Mouse (Mus musculus) adrenal gland, postnatal 14 days (tissue): ENCODE results near the gene Cep41. TPM values are rescaled to one million over a fixed set of nuclear protein-coding genes. Genes with fewer than 3 reads are reported as not detected.

Source experiments
- DNase-seq: peaks from one replicate; pipeline ENCODE4 v3.0.0; 2021; ENCODE audit warnings: mixed read lengths
- total RNA-seq: library from RNA; stranded (reverse); gene quantifications from 2 replicates; pipeline ENCODE4 v1.2.3, GENCODE M21; 2021

The Cep41 gene
- total RNA-seq, 1 experiment from 2014 or later: 8.2 TPM

- peak; percentile 73 for DNase-seq
Measured at GRCm38 (mm10) chr6:30673764-30674561, 19.6 kb downstream of the Cep41 start.

DNA sequence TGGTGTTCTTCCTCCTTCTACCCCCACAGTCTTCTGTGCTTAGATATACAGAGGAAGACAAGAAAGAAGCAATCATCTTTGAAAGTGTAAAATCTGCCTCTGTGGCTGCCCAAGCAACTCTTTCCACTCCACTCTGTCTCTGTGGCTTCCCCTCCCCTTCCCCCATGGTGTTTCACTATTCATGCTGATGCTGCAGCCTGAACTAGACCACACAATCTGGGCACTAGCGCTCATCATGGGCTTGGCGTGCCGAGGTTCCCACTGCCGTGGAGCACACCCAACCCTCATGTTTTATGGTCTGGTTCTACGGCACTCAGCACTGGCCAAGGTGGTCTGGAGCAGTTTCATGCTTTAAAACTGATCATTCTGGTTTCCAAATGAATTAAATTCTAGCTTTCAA lies 21.9 kb downstream of the Cep41 start:
- DNase-seq: no peak

GRCm38 (mm10) chr6:30667585-30667984 lies 26.0 kb downstream of the Cep41 start:
- no peak for DNase-seq

DNA sequence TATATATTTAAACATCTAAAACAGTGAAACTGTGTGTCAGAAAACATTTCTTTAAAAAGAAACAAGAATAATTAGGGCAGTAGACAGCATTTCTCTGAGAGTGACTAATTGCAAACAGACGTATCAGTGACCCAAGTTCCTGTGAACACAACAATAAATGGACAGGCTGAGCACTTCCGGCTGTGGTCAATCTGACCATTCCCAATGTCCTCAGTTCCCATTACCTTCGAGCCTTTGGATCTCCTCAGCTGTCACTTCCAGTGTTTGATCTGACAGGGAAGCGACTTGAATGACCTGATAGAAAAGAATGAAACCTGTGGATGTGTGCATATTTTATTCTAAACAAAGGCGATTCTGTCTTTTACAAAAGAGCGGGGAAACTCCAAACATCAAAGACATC lies 27.5 kb downstream of the Cep41 start:
- DNase-seq: no peak

GRCm38 (mm10) chr6:30665296-30665695 lies 28.3 kb downstream of the Cep41 start:
- DNase-seq: no peak

- no peak for DNase-seq
Measured at GRCm38 (mm10) chr6:30664776-30665175, 28.8 kb downstream of the Cep41 start.

DNA sequence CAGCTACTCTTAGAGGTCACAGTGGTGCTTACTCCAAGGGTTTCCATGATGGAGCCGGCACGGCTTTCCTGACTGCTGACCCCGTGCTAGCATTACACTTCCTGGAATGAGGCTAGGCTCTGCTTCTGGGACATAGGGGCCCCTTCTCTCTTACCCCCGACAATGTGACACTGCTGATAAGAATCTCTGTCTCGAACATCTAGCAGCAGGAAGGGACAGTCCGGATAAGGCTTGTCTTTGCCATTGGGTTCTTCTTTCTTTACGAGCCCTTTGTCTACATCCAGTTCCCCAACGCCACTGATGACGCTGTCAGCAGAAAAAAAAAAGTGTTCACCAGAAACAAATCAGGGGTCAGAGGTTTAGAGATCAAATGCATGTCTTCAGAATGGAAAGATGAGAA lies 34.9 kb downstream of the Cep41 start:
- DNase-seq: no peak

- no peak for DNase-seq
Measured at GRCm38 (mm10) chr6:30657279-30657678, 36.3 kb downstream of the Cep41 start.

GRCm38 (mm10) chr6:30654932-30655331 lies 38.6 kb downstream of the Cep41 start:
- DNase-seq: no peak

- DNase-seq: no peak
Measured at GRCm38 (mm10) chr6:30654402-30654859, 39.1 kb downstream of the Cep41 start.

- DNase-seq: no peak
Measured at GRCm38 (mm10) chr6:30653518-30653917, 40.0 kb downstream of the Cep41 start.

- no peak for DNase-seq
Measured at GRCm38 (mm10) chr6:30652425-30653188, 40.9 kb downstream of the Cep41 start.

DNA sequence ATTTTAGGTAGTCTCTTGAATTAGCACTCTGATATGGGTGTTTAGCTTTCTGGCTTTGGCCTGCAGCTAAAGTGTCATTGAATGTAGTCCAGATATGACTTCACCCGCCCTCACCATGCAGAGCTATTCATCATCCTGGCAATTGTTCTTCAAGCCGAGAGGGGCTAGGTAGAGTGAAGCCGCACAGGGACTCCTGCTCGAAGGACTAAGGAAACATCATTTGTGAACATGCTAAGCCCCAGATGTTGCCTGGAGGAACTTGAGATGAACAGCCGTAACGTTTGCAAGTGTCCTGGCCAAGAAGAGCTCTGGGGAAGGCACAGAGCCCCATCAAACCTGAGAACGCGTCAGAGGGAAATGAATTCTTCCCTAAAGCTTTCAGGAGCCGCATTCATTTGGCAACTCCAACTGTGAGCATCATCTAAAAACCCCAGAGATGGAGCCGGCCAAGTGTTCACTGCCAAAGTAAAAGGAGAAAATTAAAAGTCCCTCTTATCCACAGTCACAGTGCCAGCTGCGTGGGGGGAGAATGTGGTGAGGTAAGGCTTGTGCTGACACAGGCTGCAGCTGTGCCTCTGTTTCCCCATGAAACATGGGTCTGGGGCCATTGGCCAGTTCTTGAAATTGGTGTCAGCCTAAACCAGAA lies 43.8 kb downstream of the Cep41 start:
- DNase-seq: peak; percentile 45

DNA sequence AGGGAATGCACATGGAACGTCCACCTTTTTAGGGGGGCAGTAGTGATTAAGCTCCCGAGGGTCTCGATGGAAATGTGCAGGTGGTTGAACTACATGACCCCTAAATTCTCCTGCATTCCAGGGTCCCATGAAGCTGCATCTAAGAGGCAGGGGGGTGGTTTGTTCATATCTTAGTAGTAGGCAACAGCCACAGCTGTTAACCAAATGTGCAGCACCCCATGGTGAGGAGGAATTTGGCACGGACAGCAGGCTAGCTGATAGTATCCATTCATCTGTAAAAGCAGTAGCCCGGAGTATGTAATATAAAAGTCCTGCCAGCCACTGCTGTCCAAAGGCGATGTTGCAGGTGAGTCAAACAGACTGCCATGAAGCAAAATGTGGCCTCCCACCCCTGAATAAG lies 48.2 kb downstream of the Cep41 start:
- DNase-seq: no peak

DNA sequence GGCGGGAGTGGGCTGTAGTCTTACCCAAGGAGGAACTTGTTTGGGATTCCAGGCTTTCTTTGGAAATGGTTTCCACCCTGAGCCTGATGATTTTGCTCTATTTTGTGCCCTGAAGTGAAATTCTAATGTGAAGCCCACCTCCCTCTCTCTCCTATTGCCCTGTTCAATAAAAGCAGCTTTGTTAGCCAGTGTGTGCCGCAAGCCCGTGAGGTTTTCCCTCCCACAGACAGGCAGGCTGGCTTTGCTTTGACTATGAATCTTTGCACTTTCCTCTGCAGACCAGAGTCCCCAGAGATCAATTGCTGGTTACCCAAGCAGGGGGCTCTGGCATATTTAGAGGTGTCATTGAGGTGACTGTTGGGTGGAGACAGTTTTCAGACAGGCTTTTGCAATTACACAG lies 49.1 kb downstream of the Cep41 start:
- DNase-seq: peak; percentile 47

- peak; percentile 55 for DNase-seq
Measured at GRCm38 (mm10) chr6:30643694-30644460, 49.7 kb downstream of the Cep41 start.

DNA sequence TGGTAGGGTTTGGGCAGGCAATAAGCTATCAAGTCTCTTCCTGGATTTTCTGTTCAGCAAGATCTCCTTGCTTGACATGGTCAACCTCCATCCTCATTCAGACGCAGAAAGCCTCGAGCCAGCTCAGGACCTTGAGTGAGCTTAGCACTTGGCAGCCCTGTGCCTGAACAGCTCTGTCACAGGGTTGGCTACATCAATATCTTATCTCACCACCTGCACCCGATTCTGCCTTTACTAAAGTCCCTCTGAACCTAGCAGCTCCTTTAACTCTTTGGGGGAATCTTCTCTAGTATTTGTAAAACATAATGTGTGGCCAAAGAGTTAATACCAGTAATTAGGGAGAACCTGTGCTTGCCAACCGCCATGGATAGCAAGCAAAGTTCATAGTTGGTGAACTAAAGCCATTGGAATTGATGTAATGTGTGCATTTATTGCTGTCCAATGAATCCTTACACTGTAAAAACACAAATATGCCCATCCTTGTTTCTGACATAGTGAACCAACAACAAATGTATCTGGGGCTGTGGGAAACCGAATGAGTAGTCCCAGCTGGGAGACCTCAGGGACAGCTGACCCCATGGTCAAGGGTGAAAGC lies 54.8 kb downstream of the Cep41 start, which contains the start of gene Cpa1:
TSS of gene Cpa1 (plus strand) at position 545 of the 595 bp plus-strand sequence.
- no peak for DNase-seq

DNA sequence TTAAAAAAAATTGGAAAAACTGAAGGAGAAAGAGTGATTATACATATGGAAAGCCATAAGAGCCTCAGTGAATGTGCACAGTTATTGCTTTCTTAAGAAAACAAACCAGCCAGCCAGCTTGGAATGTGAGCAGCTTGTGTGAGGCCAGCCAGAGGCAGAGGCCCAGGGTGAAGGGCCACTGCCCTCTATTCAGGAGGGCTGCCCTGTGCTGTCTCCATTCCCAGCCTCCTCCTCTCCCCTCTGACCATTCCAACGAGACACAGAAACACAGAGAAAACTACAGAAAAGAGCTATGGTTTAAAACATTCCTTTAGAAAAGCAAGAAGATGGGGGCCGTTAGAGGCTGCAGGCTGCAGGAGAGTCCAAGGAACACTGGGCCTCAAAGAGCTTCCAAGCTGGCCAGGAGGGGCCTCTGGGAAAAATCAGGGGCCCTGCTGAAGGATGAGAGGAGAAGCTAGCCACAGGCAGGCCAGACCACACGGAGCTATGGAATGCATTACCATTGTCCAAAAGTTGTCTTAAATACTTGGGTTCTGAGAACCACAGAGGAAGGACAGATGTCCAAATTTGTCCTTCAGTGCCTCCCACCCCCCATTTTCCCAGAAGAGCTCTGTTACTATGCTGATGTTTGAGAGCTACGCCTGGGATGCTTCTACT lies 57.2 kb downstream of the Cep41 start:
- DNase-seq: no peak

DNA sequence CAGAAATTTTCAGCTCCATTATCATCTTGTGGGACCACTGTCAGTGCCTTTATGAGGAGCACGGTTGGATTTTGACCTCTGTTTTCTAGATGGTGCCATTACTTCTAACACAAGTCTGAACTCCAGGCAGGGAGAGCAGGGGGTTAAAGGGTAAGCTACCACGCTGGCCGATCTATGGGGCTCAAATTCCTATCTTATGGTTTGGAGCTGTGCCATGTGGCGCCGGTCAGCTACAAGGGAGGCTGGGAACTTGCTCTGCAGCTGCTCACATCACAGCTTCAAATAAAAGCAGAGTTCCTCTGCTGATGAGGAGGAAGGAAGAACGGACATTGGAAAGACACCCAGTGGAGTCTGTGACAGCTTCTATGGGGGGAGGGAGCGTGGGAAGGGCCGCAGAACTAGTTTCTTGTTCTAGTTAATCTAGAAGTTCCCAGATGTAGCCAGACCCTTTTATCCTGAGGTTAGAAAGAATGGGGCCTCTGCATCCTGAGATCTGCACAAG lies 58.1 kb downstream of the Cep41 start:
- DNase-seq: no peak

- DNase-seq: no peak
Measured at GRCm38 (mm10) chr6:30629989-30630388, 63.6 kb downstream of the Cep41 start.

GRCm38 (mm10) chr6:30628152-30628551 lies 65.4 kb downstream of the Cep41 start:
- peak; percentile 44 for DNase-seq
